Mouse (Mus musculus) hindbrain, embryonic 10.5 days (tissue): ENCODE measurements at regions not wholly inside any gene's neighbourhood (a gene's known extent, or its start where the extent isn't known, plus 50 kb on each side); places are given as distances from the start of the nearest gene placed in this dataset.

Source experiments
- DNase-seq: peaks from one replicate; pipeline ENCODE4 v3.0.0-alpha.2; 2017; ENCODE audit warnings: low spot score
- H3K27ac ChIP-seq: fragments of 300-500 bp; sonication (generic); 2 replicates; pipeline ENCODE4 v1.5.1; 2016; ENCODE audit warnings: mild to moderate bottlenecking, moderate library complexity
- H3K27me3 ChIP-seq: fragments of 300-500 bp; sonication (generic); 2 replicates; pipeline ENCODE4 v1.6.1; 2016; ENCODE audit warnings: mild to moderate bottlenecking; ENCODE audit not compliant: poor library complexity, insufficient read depth, severe bottlenecking
- H3K36me3 ChIP-seq: fragments of 300-500 bp; sonication (generic); 2 replicates; pipeline ENCODE4 v1.6.1; 2016; ENCODE audit warnings: mild to moderate bottlenecking, moderate library complexity
- H3K4me1 ChIP-seq: fragments of 300-500 bp; sonication (generic); replicated peaks from 2 replicates; pipeline ENCODE4 v1.6.1; 2016; ENCODE audit warnings: mild to moderate bottlenecking
- H3K4me3 ChIP-seq: fragments of 300-500 bp; sonication (generic); 2 replicates; pipeline ENCODE4 v1.5.1; 2016; ENCODE audit warnings: mild to moderate bottlenecking, moderate library complexity
- H3K9me3 ChIP-seq: fragments of 300-500 bp; sonication (generic); 2 replicates; pipeline ENCODE4 v1.6.1; 2016; ENCODE audit warnings: mild to moderate bottlenecking, moderate library complexity
- WGBS: fragments of 180-500 bp; shearing (Covaris S2); methylation state at CpG from one replicate; pipeline ENCODE4 v1.1.7; 2016; 5-methylcytosine and 5-hydroxymethylcytosine counted together

- no peaks in the 10 kb centered on the region for H3K36me3 ChIP-seq
- no peak overlapping the region for H3K27ac ChIP-seq
- H3K27me3 ChIP-seq = no peaks in the 10 kb centered on the region
- 89% methylated on average over 7 of the region's 7 CpGs for WGBS
- H3K4me3 ChIP-seq = no peak overlapping the region
- H3K4me1 ChIP-seq = 0 out of 2 replicates have a peak, but pooled peaks cover 4% of the 10 kb centered on the region
- no peak for DNase-seq
- no peaks in the 10 kb centered on the region for H3K9me3 ChIP-seq
Observed at GRCm38 (mm10) chr1:35267883-35268282, 418.1 kb downstream of the Plekhb2 start.

GRCm38 (mm10) chr1:35274978-35275377, 425.2 kb downstream of the Plekhb2 start:
- 95% methylated on average over 8 of the region's 8 CpGs for WGBS
- Histone ChIP-seq H3K9me3 (no peaks in the 10 kb centered on the region), H3K27me3 (no peaks in the 10 kb centered on the region), H3K4me1 (no peaks in the 10 kb centered on the region), H3K4me3 (no peak overlapping the region), H3K27ac (no peak overlapping the region), H3K36me3 (no peaks in the 10 kb centered on the region)
- no peak for DNase-seq
